In genomic region chr13:89548203-89548740, GRCm38 (mm10) we compare ENCODE assay signal across 8 mouse cellular contexts. TPM values are rescaled to one million over a fixed set of nuclear protein-coding genes. Genes with fewer than 3 reads are reported as not detected.
DNase-seq lines count a peak whose midpoint lies in the region; ATAC-seq and TF ChIP-seq lines count a peak whose summit lies in the region.

No protein-coding gene starts in this region.

- no peaks in the 10 kb centered on the region for H3K27me3 ChIP-seq in heart, adult 2 months (ENCODE audit: control insufficient read depth, insufficient read depth, low read length)
- no peaks in the 10 kb centered on the region for H3K27me3 ChIP-seq in heart, embryonic 10.5 days (ENCODE audit: insufficient read depth, poor library complexity, severe bottlenecking)

- ATAC-seq in megakaryocyte progenitor cell, adult 5-6 weeks (replicated peaks; ENCODE audit: poor library complexity), result peak; percentile 82

- H3K27ac ChIP-seq in heart, adult 2 months, result no peak overlapping the region
- H3K27ac ChIP-seq in heart, embryonic 10.5 days, result no peak overlapping the region

- no peak for TF ChIP-seq EP300 in heart, adult 2 months (IDR thresholded peaks at IDR 0.05; ENCODE audit: insufficient read depth, low read depth, low read length)

- WGBS in heart, adult 2 months, result 4% methylated on average over 2 of the region's 2 CpGs
- 29% methylated on average over 2 of the region's 2 CpGs for WGBS in heart, embryonic 10.5 days

- H3K4me1 ChIP-seq in heart, adult 2 months (ENCODE audit: control insufficient read depth, insufficient read depth, low read length), result no peaks in the 10 kb centered on the region
- H3K4me1 ChIP-seq in heart, embryonic 10.5 days, result peaks cover 11% of the 10 kb centered on the region

- H3K79me2 ChIP-seq in heart, adult 2 months (replicated peaks; ENCODE audit: control insufficient read depth, insufficient read depth, low read length), result no peaks in the 10 kb centered on the region

- no peak overlapping the region for H3K9ac ChIP-seq in heart, adult 2 months (ENCODE audit: low read depth, low read length)

- H3K36me3 ChIP-seq in heart, adult 2 months (ENCODE audit: control insufficient read depth, insufficient read depth, low read length), result no peaks in the 10 kb centered on the region
- H3K36me3 ChIP-seq in heart, embryonic 10.5 days, result no peaks in the 10 kb centered on the region

- no peak for TF ChIP-seq POLR2A in heart, adult 2 months (IDR thresholded peaks at IDR 0.05; ENCODE audit: insufficient read depth, low read depth, low read length)

- intact Hi-C loops in heart, adult 2 months (cut with DNase I), result loop anchor here (5.0 kb wide), 3 partner anchors 84 to 1339 kb away; no protein-coding TSS in a partner anchor

- peak; percentile 7 to 29 for DNase-seq in heart, adult 2 months
- no peak for DNase-seq in heart, embryonic 10.5 days (ENCODE audit: low spot score)
- peak; percentile 13 for DNase-seq in CD4-positive helper T cell, adult 2 months (ENCODE audit: low read depth, low spot score)
- DNase-seq in adrenal gland, postnatal 10 days, result peak; percentile 77
- peak; percentile 38 to 69 for DNase-seq in frontal cortex, postnatal 36 days (ENCODE audit: low spot score in 2 of 2)
- DNase-seq in kidney, postnatal 4 days, result peak; percentile 85 to 86
- DNase-seq in urinary bladder, postnatal 14 days (ENCODE audit: low spot score), result peak; percentile 72

- H3K4me3 ChIP-seq in heart, adult 2 months, result no peak overlapping the region
- H3K4me3 ChIP-seq in heart, embryonic 10.5 days, result no peak overlapping the region

- H3K9me3 ChIP-seq in heart, embryonic 10.5 days, result no peaks in the 10 kb centered on the region

- TF ChIP-seq CTCF in heart, adult 2 months (IDR thresholded peaks at IDR 0.05), result peak; percentile 83

RNA-seq across cellular contexts. Expression of gene Hapln1, which starts 8.7 kb away (rescaled TPM):
- total RNA-seq in heart, adult 2 months (2021), result under 1 TPM; 0.26 to 0.30 TPM
- polyA plus RNA-seq in heart, adult 2 months (2012; rRNA removed), result 0.18 and 0.27 TPM in 2 replicates
- 62.0 and 87.6 TPM in 2 replicates for polyA plus RNA-seq in heart, embryonic 10.5 days (2016; fragmentation: Nextera tagmentation; extraction: Ambion mirVana)
- total RNA-seq in adrenal gland, postnatal 10 days (2021), result 1 to 10 TPM; 4.0 to 4.6 TPM
- total RNA-seq in megakaryocyte progenitor cell, adult 5-6 weeks (2015), result not detected in 2 replicates
- not detected in 2 replicates for total RNA-seq in megakaryocyte progenitor cell, adult 5-6 weeks (2017)
